Mouse (Mus musculus) monocyte, adult 2 months (primary cell): ENCODE data around the gene Gm7075.
"Not testable (repeated sequence)": the region's sequence is repeated elsewhere in the genome, so short reads cannot be mapped to it uniquely, and the experiment has no call there.

Experiments
- DNase-seq, 2 experiments: peaks; one replicate each; pipeline ENCODE4 v3.0.0; 2022; ENCODE audit warnings: low spot score in 2 of 2, low read depth in 1 of 2

Gene Gm7075

DNA sequence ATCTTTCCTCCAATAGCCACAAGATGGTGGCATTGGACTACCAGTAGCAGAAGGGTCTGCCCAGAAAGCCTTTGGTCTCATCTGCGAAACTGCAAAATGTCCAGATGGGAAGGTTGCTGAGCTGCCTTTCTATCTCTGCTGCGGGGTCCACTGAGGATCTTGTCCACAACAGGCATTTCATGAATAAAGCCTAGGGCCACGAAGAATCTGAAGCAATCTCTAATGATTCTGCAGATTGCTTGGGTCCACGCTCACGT is 1.1 kb upstream of the Gm7075 start:
- no peak for DNase-seq

DNA sequence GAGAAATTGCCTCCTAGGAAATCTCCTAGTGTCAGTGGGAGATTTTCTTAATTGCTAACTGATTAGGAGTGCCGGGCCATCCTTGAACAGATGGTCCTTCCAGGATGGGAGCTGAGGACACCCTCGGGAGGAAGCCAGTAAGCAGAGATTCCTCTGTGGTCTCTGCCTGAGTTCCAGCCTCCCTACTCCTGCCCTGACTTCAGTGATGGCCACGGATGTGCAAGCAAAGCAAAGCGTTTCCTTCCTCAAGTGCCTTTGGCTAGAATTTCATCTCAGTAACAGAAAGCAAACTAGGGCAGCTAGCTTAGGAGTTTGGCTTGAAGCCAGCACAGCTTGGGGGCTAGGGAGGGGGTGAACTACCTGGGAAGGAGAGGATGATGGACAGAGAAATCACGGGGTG is 4.5 kb downstream of the Gm7075 start:
- DNase-seq = no peak

DNA sequence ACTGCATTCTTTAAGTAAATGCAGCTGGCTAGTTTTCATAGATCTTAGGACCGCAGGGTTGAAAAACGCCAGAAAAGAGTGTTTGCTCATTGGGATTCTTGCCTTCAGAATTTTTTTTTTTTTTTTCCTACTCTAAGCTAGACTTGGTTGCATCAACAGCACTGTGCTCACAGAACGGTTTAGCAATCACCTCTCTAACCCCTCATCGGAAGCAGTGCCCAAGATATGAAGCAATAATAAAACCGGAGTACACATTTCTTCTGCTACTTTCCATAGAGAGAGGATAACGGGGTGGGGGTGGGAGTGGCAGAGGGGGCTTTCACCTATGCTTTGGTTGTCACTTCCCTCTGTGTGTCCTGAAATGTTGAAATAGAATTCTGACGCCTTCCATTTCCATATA is 5.7 kb downstream of the Gm7075 start:
- DNase-seq = no peak

DNA sequence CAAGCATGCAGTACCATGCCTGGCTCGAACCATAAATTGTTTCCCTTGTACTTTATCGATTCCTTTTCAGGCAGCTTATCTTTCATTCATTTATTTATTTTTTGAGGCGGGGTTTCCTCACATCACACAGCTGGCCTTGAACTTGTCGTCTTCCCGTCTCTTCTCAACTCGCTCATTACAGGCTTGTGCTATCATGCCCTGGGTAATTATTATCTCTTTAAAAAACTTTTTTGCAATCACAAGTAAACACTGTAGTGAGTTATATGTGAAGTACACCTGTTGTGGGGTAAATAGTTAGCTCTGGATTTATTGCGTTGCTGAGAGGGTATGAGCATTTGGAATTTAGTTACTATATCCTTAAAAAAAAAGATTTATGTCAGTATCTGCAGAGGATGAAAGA is 6.3 kb downstream of the Gm7075 start:
- DNase-seq = no peak

DNA sequence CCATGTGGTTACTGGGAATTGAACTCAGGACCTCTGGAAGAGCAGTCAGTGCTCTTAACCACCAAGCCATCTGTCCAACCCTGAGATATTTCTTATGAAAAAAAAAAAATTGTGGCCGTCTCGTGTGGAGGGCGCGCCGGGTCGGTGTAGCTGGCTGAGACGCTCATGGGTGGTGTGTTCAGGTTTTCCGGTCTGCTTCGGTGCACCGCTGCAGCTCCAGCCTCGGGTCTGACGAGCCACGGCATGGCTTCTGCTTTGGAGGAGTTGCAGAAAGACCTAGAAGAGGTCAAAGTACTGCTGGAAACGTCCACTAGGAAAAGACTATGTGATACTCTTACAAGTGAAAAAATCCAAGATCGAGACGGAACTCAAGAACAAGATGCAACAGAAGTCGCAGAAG is 8.8 kb downstream of the Gm7075 start:
- no peak for DNase-seq

DNA sequence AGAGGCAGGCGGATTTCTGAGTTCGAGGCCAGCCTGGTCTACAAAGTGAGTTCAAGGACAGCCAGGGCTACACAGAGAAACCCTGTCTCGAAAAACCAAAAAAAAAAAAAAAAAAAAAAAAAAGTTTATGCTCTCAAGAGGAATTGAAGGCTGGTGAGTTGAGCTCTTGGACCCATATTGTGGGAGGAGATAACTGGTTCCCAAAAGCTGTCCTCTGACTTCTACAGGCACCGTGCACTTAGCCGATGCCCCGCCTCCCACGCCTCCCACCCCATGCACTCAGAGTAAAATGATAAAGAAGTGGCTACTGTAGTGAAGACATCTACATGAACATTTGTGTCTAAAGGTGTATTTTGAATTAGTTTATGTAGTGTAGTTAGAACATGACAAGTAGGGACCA is 9.9 kb downstream of the Gm7075 start:
- DNase-seq = not testable (repeated sequence)

DNA sequence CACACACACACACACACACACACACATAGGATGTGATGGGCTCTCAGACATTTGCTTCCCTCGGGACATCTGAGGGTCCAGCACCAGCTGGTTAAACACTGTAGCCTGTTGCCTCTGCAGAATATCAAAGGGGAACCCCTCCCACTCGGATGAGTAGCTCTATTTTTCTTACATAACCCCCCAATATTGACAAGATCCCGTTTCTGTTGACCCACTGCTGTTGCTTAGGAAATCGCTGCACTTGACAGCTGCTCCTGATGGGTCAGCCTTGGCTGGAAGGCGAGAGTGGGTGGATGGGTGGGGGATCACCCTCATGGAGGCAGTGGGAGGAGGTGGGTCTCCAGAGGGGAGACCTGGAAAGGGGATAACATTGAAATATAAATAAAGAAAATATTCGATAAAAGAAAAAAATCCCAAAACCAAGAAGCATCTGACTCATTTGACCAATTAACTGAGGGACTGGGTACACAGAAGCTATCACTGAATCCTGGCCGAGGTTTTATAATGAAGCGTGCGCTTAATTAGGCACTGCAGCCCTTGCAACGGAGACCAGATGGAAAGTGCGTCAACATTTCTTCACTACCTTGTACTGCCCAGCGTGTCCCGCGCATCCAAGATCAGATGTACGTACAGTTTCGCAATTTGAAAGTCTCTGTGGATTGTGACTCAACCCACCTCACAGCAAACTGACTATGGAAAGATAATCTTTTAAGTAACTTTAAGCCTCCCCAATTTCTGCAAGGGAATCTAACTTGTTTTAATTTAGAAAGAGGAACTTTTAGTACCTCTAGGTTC is 11.2 kb downstream of the Gm7075 start:
- DNase-seq = no peak

DNA sequence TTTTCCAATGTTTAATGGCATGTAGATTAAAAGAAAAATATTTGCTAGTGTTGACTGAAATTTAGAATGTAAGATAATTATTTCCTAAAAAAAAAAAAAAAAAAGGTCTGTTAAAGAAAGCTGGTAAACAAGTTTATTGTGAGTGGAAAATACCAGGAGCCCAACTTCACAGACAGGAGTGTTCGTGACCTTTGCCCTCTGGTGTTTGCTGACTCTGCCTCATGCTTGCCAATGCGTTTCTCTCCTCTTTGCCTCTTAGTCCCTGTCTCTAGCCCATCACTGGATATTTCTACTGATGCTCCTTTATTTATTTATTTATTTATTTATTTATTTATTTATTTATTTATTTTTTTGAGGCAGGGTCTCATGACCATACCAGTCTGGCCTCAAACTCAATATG is 18.0 kb downstream of the Gm7075 start:
- no peak for DNase-seq

DNA sequence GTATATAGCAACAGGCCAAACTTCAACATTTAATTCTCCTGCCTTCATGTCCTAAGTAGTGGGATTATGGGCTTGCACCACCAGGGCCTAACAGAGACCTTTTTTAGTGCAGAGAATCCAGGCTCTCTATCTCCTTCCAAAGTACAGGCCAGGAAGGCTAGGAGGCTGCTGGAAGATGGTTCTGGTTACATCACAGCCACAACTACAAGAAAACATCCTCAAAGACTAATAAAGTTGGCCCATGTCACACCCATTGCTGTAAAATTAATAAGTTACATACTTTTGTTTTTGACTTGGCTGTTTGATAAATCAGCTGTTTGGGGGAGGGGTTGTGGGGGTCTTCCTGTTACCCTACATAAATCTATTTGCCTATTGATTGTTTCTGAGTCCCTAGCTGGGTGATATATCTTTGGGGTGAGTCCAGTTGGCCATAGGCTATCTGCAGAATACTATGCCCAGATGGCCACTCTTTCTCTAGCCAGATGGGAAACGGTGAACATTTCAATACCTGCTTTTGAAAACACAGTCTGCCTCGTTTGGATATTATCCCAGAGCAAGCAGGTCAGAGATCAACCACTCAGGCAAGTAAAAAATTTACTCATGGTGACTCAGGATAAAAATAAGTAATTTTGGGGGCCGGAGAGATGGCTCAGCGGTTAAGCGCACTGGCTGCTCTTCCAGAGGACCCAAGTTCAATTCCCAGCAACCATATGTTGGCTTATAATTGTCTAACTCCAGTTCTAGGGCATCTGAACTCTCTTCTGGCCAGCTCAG is 18.7 kb downstream of the Gm7075 start:
- DNase-seq = no peak

DNA sequence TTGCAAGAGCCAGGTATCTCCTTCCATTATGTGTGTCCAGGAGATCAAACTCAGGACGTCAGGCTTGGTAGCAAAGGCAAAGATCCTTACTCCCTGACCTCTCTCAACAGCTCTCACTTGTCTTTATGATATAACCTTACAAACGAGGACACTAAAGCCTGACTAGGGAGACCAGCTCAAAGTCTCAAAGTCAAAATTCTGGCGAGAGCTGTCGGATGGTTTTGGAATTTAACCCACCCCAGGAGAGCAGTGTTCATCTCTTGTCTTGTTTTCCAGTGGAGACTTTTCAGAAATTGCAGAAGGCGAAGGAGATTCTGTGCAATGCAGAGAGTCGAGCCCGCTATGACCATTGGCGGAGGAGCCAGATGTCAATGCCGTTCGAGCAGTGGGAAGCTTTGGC is 24.6 kb downstream of the Gm7075 start:
- no peak for DNase-seq

DNA sequence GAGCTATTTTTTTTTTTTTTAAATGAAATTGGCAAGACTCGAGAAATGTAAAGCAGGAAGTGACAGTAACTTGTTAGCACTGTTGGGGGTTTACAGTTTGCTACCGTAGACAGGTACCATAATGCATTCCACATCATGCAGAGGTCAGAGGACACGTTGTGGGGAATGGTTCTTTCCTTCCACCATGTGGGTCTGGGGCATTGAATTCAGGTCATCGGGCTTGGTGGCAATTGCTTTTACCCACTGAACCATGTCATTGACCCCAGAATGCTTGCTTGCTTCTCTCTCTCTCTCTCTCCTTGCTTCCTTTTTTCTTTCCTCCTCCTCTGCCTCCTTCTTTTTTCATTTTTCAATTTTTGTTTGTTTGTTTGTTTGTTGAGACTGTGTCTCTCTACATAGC is 32.6 kb downstream of the Gm7075 start:
- no peak for DNase-seq

DNA sequence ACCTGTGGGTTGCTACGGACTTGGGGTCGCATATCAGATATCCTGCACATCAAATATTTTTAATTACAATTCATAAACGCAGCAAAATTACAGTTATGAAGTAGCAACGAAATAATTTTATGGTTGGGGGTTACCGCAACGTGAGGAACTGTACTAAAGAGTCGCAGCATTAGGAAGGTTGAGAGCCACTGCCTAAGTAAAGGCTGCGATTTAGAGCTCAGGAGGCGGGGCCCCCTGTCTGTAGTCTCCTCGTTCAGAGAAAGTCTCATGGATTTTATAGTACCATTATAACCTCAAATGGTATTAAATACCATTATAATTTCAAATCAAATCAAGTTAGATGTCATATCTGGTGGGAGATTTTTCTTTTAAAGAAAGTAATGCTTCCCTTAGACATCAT is 34.6 kb downstream of the Gm7075 start:
- DNase-seq = no peak

DNA sequence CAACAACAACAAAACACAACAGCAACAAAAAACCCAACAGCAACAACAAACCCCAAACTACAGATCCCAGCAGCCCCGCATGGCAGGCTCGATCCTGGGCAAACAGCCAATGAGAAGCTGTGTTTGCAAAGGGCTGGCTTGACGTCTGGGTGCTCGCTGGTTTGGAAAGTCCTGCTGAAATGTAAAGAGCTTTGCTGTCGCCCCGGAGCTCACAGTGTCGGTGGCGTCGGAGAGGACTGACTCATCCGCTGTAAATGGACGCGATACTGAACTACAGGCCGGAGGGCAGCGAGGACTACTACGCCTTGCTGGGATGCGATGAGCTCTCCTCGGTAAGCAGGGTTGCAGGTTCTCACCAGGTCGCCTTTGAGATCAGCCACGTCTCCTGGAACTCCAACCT is 35.1 kb downstream of the Gm7075 start:
- peak; percentile 47 to 63 for DNase-seq

DNA sequence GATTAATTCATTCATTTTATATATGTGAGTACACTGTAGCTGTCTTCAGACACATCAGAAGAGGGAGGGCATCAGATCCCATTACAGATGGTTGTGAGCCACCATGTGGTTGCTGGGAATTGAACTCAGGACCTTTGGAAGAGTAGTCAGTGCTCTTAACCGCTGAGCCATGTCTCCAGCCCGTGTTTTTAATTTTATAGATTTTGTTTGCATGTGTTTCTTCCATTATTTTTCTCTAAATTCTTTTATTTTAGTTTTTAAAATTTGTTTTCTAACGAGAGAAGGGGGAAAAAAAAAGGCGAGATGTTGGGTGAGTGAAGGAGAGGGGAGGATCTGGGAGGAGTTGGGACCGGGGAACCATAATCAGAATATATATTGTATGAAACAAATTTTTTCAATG is 35.7 kb downstream of the Gm7075 start:
- not testable (repeated sequence) for DNase-seq

DNA sequence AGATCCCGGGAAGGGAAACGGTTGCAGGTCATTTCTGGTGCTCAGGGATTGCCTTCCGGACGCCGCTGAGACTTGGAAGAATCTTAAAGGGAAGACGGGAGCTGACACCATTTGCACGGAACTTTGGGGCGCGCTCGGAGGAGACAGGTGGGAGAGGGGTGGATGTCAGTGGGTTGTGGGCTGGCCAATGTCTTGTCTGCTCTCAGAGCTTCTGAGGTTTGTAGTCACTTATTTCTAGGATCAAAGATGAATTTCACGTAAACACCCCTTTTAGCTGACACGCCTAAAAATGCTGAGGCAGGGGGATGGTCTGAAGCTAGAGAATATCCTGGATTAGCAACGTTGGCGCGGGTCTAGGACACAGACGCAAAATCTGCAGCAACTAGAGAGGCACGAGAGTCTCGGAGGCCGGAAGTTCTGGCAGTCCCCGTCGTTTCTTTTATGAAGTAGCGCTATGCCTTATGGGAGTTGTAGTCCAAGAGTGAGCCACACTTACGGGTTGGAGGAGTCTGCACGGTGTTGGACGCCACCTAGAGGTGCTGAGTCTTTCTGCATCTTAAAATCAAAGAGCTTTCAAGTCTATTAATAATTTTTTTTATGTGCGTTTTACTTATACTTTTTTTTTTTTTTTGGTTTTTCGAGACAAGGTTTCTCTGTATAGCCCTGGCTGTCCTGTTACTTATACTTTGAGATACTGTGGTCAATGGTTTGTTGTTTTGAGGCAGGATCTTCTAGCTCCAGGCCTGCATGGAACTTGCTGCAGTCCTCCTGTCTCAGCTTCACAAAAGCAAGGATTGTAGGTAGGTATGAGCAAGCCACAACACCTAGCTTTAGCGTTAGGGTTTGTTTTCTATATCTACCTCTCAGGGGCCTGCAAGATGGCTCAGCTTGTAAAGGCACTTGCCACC is 39.0 kb downstream of the Gm7075 start, which contains the start of gene Dnajc12:
Gene Dnajc12, plus strand, starts transcription at position 72 of the 908 bp plus-strand sequence.
- peak; percentile 57 to 59 for DNase-seq

DNA sequence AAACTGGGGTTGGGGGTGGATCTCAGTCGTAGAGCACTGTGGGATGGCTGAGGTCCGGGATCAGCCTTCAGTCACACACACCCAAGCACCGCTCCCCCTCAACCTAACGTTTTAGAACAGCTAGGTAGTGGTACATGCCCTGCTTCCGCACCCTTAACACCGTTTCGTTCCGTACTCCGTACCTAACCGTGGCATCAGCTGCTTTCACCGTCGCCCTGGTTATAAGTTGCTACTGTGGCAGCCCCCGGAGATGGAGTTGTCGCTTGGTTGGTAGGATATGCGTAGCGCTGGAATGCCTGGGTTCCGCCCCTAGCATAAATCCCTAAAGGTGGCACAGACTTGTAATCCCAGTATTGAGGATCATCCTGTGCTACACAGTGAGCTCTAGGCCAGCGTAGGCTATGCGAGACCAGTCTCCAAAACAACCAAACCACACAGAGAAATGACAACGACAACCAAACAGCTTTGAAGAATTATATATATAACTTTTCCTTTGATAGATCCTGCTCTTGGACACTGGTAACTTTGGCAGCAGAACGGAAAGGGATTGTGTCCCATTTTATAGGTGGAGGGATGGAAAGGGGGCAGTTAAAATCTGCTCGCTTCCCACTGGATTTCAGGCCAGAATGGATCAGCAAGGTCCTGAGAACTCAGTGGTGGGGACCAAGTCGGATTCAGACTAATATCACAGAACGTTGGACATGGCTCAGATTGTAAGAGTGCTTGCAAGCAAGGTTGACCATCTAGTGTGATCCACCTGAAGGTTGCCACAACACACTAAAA is 39.9 kb downstream of the Gm7075 start, which contains the start of gene Sirt1:
Gene Sirt1, minus strand, starts transcription at position 207 of the 783 bp plus-strand sequence.
- DNase-seq = no peak

DNA sequence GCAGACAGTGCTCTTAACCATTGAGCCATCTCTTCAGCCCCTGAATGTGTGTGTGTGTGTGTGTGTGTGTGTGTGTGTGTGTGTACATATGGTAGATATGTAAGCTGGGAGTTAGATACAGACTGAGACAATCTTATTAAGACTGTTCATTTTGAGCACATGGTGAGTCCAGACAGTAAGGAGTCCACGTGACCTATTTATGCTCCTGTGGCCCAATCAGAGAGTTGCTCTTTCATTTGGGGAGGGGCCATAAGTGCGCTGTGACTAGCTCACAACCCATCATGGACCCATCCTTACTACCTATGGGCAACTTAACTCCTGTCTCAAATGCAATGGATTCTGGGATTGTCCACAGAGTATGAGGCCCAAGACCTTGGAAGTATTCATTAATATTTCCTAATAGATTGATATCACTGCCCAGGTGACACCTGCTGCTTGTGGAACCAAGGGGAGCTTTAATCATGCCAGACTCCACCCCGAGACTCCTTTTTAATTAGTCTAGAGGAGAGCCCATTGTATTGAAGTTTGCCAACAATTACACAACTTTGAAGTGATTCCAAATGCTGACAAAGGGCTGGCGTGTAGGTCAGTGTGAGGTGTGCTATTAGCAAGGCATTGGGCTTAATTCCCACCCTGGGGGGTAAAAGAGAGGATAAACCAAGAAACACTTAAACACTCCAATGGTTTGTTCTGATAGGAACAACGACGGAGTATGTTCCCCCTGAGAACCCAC is 42.5 kb downstream of the Gm7075 start:
- no peak for DNase-seq

DNA sequence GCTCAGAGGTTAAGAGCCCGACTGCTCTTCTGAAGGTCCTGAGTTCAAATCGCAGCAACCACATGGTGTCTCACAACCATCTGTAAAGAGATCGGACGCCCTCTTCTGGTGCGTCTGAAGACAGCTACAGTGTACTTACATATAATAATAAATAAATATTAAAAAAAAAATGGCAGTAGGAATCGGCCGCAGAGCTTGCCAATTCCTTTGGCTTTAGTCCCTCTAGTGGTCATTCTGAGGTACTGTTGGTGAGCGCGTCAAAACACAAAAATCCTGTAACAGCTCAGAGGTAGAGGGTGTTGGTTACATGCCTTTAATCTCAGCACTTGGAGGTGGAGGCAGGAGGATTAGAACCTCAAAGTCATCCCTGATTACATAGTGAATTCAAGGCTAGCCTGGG is 44.1 kb downstream of the Gm7075 start:
- DNase-seq = peak; percentile 18 to 49

DNA sequence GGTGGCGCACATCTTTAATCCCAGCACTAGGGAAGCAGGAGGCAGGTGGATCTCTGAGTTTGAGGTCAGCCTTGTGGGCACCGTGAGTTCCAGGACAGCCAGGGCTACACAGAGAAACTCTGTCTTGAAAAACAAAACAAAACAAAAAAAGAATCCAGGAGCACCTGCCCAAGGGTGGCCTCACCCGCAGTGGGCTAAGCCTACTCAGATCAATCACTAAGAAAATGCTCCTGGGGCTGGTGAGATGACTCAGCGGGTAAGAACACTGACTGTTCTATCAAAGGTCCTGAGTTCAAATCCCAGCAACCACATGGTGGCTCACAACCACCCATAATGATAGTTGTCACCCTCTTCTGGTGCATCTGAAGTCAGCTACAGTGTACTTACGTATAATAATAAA is 45.3 kb downstream of the Gm7075 start:
- no peak for DNase-seq
